Mouse (Mus musculus) limb, embryonic 14.5 days (tissue): ENCODE measurements around the gene Pllp. TPM values are rescaled to one million over a fixed set of nuclear protein-coding genes. Genes with fewer than 3 reads are reported as not detected.

Source experiments
- ATAC-seq: fragments of 200-750 bp; cut with Nextera tagmentation; 2 replicates; pipeline ENCODE4 v1.8.0; 2017; ENCODE audit warnings: low read depth, moderate number of reproducible peaks, moderate TSS enrichment; ENCODE audit not compliant: low FRiP score
- DNase-seq: peaks from one replicate; pipeline ENCODE4 v3.0.0-alpha.2; 2015; ENCODE audit warnings: low spot score
- H3K27ac ChIP-seq: fragments of 300-500 bp; sonication (generic); replicated peaks from 2 replicates; pipeline ENCODE4 v1.5.1; 2014; ENCODE audit warnings: low read depth, mild to moderate bottlenecking, low read length, moderate library complexity, mixed read lengths
- H3K27me3 ChIP-seq: fragments of 300-500 bp; sonication (generic); 2 replicates; pipeline ENCODE4 v1.6.1; 2014; ENCODE audit warnings: low read length, mixed read lengths; ENCODE audit not compliant: control insufficient read depth, insufficient read depth
- H3K36me3 ChIP-seq: fragments of 300-500 bp; sonication (generic); 2 replicates; pipeline ENCODE4 v1.6.1; 2014; ENCODE audit warnings: mild to moderate bottlenecking, low read length, moderate library complexity, mixed read lengths; ENCODE audit not compliant: control insufficient read depth, insufficient read depth
- H3K4me1 ChIP-seq: fragments of 300-500 bp; sonication (generic); 2 replicates; pipeline ENCODE4 v1.6.1; 2014; ENCODE audit warnings: antibody characterized with exemption, low read length, mixed read lengths; ENCODE audit not compliant: control insufficient read depth, insufficient read depth
- H3K4me2 ChIP-seq: fragments of 300-500 bp; sonication (generic); replicated peaks from 2 replicates; pipeline ENCODE4 v1.6.1; 2014; ENCODE audit warnings: low read depth, mild to moderate bottlenecking, low read length, moderate library complexity; ENCODE audit not compliant: severe bottlenecking
- H3K4me3 ChIP-seq: fragments of 300-500 bp; sonication (generic); replicated peaks from 2 replicates; pipeline ENCODE4 v1.5.1; 2014; ENCODE audit warnings: low read length
- H3K9ac ChIP-seq: fragments of 300-500 bp; sonication (generic); 2 replicates; pipeline ENCODE4 v1.6.1; 2014; ENCODE audit warnings: mild to moderate bottlenecking, low read depth, low read length, moderate library complexity; ENCODE audit not compliant: severe bottlenecking
- H3K9me3 ChIP-seq: fragments of 300-500 bp; sonication (generic); 2 replicates; pipeline ENCODE4 v1.6.1; 2016; ENCODE audit warnings: low read length; ENCODE audit not compliant: control insufficient read depth
- POLR2A ChIP-seq: fragments of 200-500 bp; IDR thresholded peaks from 2 replicates; pipeline ENCODE4 v1.8.0; 2012; ENCODE audit warnings: inconsistent platforms, mild to moderate bottlenecking, moderate library complexity, borderline replicate concordance; ENCODE audit not compliant: insufficient read depth, insufficient read length; ENCODE audit errors: extremely low read depth
- WGBS: fragments of 180-500 bp; shearing (Covaris S2); extraction: QIAGEN DNeasy Blood & Tissue Kit; methylation state at CpG from one replicate; pipeline ENCODE4 v1.1.7; 2014; 5-methylcytosine and 5-hydroxymethylcytosine counted together
- polyA plus RNA-seq, 2 experiments: library from polyadenylated mRNA; depleted of rRNA in 1 of 2; stranded (reverse) in 1 of 2; unstranded in 1 of 2; fragments of >200 nt; fragmentation: Nextera tagmentation in 1 of 2; extraction: Ambion mirVana in 1 of 2; gene quantifications; 2 replicates each; pipeline versions ENCODE4 v1.2.1 to v1.2.3; 2012 to 2014

Gene Pllp
- polyA plus RNA-seq, 2 experiments: 1.6 to 3.6 TPM

- ATAC-seq (no peak), DNase-seq (no peak)
- WGBS: 77% methylated on average over 4 of the region's 4 CpGs
Observed at GRCm38 (mm10) chr8:94684287-94684686, 11.8 kb downstream of the Pllp start.

GRCm38 (mm10) chr8:94682732-94683524 is 13.2 kb downstream of the Pllp start:
- no peak overlapping the region for H3K4me2 ChIP-seq
- H3K27me3 ChIP-seq: no peaks in the 10 kb centered on the region
- H3K4me3 ChIP-seq: no peak overlapping the region
- no peaks in the 10 kb centered on the region for H3K4me1 ChIP-seq
- H3K9ac ChIP-seq: no peak overlapping the region
- 81% methylated on average over 16 of the region's 16 CpGs for WGBS
- no peaks in the 10 kb centered on the region for H3K36me3 ChIP-seq
- ATAC-seq: no peak
- H3K9me3 ChIP-seq: no peaks in the 10 kb centered on the region
- no peak for DNase-seq
- TF ChIP-seq POLR2A: no peak
- no peak overlapping the region for H3K27ac ChIP-seq

More at GRCm38 (mm10) chr8:94684287-94684686, 11.8 kb downstream of the Pllp start:
- Histone ChIP-seq H3K36me3 (no peaks in the 10 kb centered on the region), H3K9me3 (no peaks in the 10 kb centered on the region), H3K27ac (no peak overlapping the region), H3K27me3 (no peaks in the 10 kb centered on the region), H3K4me1 (no peaks in the 10 kb centered on the region), H3K9ac (no peak overlapping the region), H3K4me3 (no peak overlapping the region), H3K4me2 (no peak overlapping the region)
- TF ChIP-seq POLR2A: no peak

- Histone ChIP-seq H3K9me3 (no peaks in the 10 kb centered on the region), H3K4me1 (no peaks in the 10 kb centered on the region), H3K27me3 (no peaks in the 10 kb centered on the region), H3K4me3 (no peak overlapping the region), H3K36me3 (no peaks in the 10 kb centered on the region), H3K9ac (no peak overlapping the region), H3K27ac (no peak overlapping the region), H3K4me2 (no peak overlapping the region)
- DNase-seq (no peak), ATAC-seq (no peak)
- 90% methylated on average over 3 of the region's 3 CpGs for WGBS
- no peak for TF ChIP-seq POLR2A
Observed at GRCm38 (mm10) chr8:94680414-94680813, 15.7 kb downstream of the Pllp start.

- peaks cover 12% of the 10 kb centered on the region for H3K36me3 ChIP-seq
- H3K4me1 ChIP-seq: no peaks in the 10 kb centered on the region
- TF ChIP-seq POLR2A: no peak
- no peaks in the 10 kb centered on the region for H3K9me3 ChIP-seq
- H3K27me3 ChIP-seq: no peaks in the 10 kb centered on the region
- ATAC-seq (no peak), DNase-seq (no peak)
- no peak overlapping the region for H3K4me2 ChIP-seq
- no peak overlapping the region for H3K27ac ChIP-seq
- no peak overlapping the region for H3K4me3 ChIP-seq
- H3K9ac ChIP-seq: no peak overlapping the region
- 48% methylated on average over 9 of the region's 9 CpGs for WGBS
Observed at GRCm38 (mm10) chr8:94678582-94678981, 17.5 kb downstream of the Pllp start.

GRCm38 (mm10) chr8:94675923-94676322 is 20.2 kb downstream of the Pllp start:
- no peaks in the 10 kb centered on the region for H3K9me3 ChIP-seq
- H3K27me3 ChIP-seq: no peaks in the 10 kb centered on the region
- WGBS: 78% methylated on average over 6 of the region's 6 CpGs
- no peak overlapping the region for H3K4me2 ChIP-seq
- H3K36me3 ChIP-seq: peaks cover 39% of the 10 kb centered on the region
- ATAC-seq (no peak), DNase-seq (no peak)
- no peak for TF ChIP-seq POLR2A
- H3K4me1 ChIP-seq: no peaks in the 10 kb centered on the region
- H3K27ac ChIP-seq: no peak overlapping the region
- no peak overlapping the region for H3K4me3 ChIP-seq
- no peak overlapping the region for H3K9ac ChIP-seq
